In genomic region chr12:29014601-29015000, GRCm38 (mm10) we compare ENCODE assay signal across 11 mouse cellular contexts.
"Had no signal": no experiment of that assay in that cellular context is flagged by ENCODE, and none has a peak within 500 bp of the region (broad histone marks: within the 10 kb centered on the region; RNA-seq: fewer than 3 reads in every experiment).

No protein-coding gene starts in this region.

- ATAC-seq: lung, postnatal 0 days had no signal

- H3K4me3 ChIP-seq: kidney, embryonic 15.5 days; liver, embryonic 15.5 days; midbrain, embryonic 12.5 days had no signal

- H3K9me3 ChIP-seq: kidney, embryonic 15.5 days; liver, embryonic 15.5 days; midbrain, embryonic 12.5 days had no signal

- H3K36me3 ChIP-seq: kidney, embryonic 15.5 days; liver, embryonic 15.5 days; midbrain, embryonic 12.5 days had no signal

- H3K4me1 ChIP-seq: liver, embryonic 15.5 days had no signal

- H3K4me2 ChIP-seq: kidney, embryonic 15.5 days; liver, embryonic 11.5 days; liver, embryonic 15.5 days; midbrain, embryonic 12.5 days had no signal

- H3K27ac ChIP-seq: kidney, embryonic 15.5 days; liver, embryonic 15.5 days; stomach, postnatal 0 days had no signal

- DNase-seq: kidney, postnatal 14 days; left cerebral cortex, postnatal 4 days; lung, adult 2 months; lung, postnatal 4 days; thymus, postnatal 4 days had no signal

- H3K9ac ChIP-seq: kidney, embryonic 15.5 days; liver, embryonic 15.5 days; midbrain, embryonic 12.5 days had no signal

- H3K27me3 ChIP-seq: kidney, embryonic 15.5 days; liver, embryonic 15.5 days; midbrain, embryonic 12.5 days had no signal
